Mouse (Mus musculus) brain, embryonic 14.5 days (tissue): ENCODE measurements around the gene AL607142.1.

Source experiments
- CTCF ChIP-seq: fragments of 200-500 bp; IDR thresholded peaks from 2 replicates; pipeline ENCODE4 v1.5.1; 2012; ENCODE audit warnings: inconsistent platforms, mild to moderate bottlenecking, moderate library complexity, borderline replicate concordance; ENCODE audit not compliant: insufficient read depth, insufficient read length; ENCODE audit errors: extremely low read depth
- POLR2A ChIP-seq: fragments of 200-500 bp; IDR thresholded peaks from 2 replicates; pipeline ENCODE4 v1.6.1; 2012; ENCODE audit warnings: mild to moderate bottlenecking, inconsistent platforms, borderline replicate concordance; ENCODE audit not compliant: poor library complexity, insufficient read depth, insufficient read length, severe bottlenecking; ENCODE audit errors: extremely low read depth

DNA sequence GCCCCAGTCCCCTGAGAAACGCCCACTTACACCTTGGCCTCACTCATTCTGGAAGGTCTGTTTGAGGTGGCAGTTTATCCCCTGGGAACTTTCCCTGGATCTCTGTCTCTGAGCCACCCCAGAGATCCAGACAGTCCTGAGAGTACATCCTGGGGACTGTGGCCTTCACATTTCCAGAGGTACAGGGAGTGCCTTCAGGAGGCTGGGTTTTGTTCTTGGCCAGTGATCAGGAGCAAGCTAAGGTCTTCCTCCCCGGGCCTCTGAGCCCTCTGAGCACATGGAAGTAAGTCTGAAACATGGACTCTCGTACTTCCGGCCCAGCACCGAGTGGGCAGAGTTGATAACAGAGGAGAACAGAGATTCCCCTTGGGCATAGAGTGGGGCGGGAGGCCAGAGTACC lies 59.9 kb downstream of the AL607142.1 start:
- TF ChIP-seq CTCF (no peak), POLR2A (no peak)
